Mouse (Mus musculus): Measurements from ENCODE around the gene Olfr1270. TPM values are rescaled to one million over a fixed set of nuclear protein-coding genes. Genes with fewer than 3 reads are reported as not detected.
"Not testable (repeated sequence)": the region's sequence is repeated elsewhere in the genome, so short reads cannot be mapped to it uniquely, and the experiment has no call there.

Olfr1270 gene
- not detected in 2 replicates for polyA plus RNA-seq (2015; fragmentation: Nextera tagmentation; extraction: Ambion mirVana)

- Histone ChIP-seq H3K4me1 (no peaks in the 10 kb centered on the region), H3K4me2 (no peak within 1 kb of the TSS), H3K27me3 (no peaks in the 10 kb centered on the region), H3K9ac (no peak within 1 kb of the TSS), H3K36me3 (no peaks in the 10 kb centered on the region), H3K27ac (no peak within 1 kb of the TSS), H3K4me3 (no peak within 1 kb of the TSS), H3K9me3 (no peaks in the 10 kb centered on the region)
- ATAC-seq (ENCODE audit: borderline replicate concordance, extremely low read depth, low FRiP score, low TSS enrichment) = no peak
- 66% methylated on average over 3 of the region's 3 CpGs for WGBS
Observed at GRCm38 (mm10) chr2:90152991-90153390, at the start of gene Olfr1270. Olfr1270 (minus strand) TSS chr2:90153091.

- not testable (repeated sequence) for H3K27me3 ChIP-seq; H3K4me1 ChIP-seq; H3K9me3 ChIP-seq; H3K4me3 ChIP-seq; ATAC-seq (ENCODE audit: borderline replicate concordance, extremely low read depth, low FRiP score, low TSS enrichment); H3K27ac ChIP-seq; H3K4me2 ChIP-seq; H3K9ac ChIP-seq; H3K36me3 ChIP-seq
- WGBS = no CpG with 5 or more reads among the region's 4 CpGs
Observed at GRCm38 (mm10) chr2:90199606-90200005, 46.7 kb upstream of the Olfr1270 start.

GRCm38 (mm10) chr2:90195285-90195684 lies 42.4 kb upstream of the Olfr1270 start:
- H3K27ac ChIP-seq; H3K9me3 ChIP-seq; H3K27me3 ChIP-seq; H3K4me2 ChIP-seq; H3K36me3 ChIP-seq; H3K4me3 ChIP-seq; ATAC-seq (ENCODE audit: borderline replicate concordance, extremely low read depth, low FRiP score, low TSS enrichment); H3K9ac ChIP-seq; H3K4me1 ChIP-seq: not testable (repeated sequence)
- WGBS = no CpG with 5 or more reads among the region's 6 CpGs

GRCm38 (mm10) chr2:90194750-90195149 lies 41.9 kb upstream of the Olfr1270 start:
- not testable (repeated sequence) for H3K27me3 ChIP-seq; ATAC-seq (ENCODE audit: borderline replicate concordance, extremely low read depth, low FRiP score, low TSS enrichment); H3K4me2 ChIP-seq; H3K4me1 ChIP-seq; H3K9me3 ChIP-seq; H3K9ac ChIP-seq; H3K36me3 ChIP-seq; H3K4me3 ChIP-seq; H3K27ac ChIP-seq
- WGBS = no CpG with 5 or more reads among the region's 3 CpGs

DNA sequence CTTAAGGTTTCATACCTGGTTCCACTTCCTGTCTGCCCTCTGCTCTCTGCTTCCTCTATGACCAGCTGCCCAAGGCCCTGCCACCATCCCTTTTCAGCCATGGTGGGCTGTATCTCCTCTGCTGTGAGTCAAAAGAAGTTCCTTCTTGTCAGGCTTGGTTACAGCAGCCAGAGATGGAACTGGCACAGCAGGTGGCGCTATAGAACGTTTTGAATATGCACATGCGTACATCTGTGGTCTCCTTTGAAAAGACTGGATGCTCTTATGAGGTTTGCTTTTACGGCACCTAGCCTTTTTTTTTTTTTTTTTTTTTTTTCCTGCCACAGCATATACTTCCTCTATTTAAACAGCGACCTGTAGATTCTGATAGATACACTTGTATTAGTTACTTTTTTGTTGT lies 34.2 kb upstream of the Olfr1270 start:
- H3K27ac ChIP-seq; H3K4me3 ChIP-seq; H3K9ac ChIP-seq; ATAC-seq (ENCODE audit: borderline replicate concordance, extremely low read depth, low FRiP score, low TSS enrichment); H3K4me2 ChIP-seq; H3K4me1 ChIP-seq; H3K9me3 ChIP-seq; H3K36me3 ChIP-seq; H3K27me3 ChIP-seq: not testable (repeated sequence)
- WGBS = no CpG with 5 or more reads among the region's 5 CpGs

DNA sequence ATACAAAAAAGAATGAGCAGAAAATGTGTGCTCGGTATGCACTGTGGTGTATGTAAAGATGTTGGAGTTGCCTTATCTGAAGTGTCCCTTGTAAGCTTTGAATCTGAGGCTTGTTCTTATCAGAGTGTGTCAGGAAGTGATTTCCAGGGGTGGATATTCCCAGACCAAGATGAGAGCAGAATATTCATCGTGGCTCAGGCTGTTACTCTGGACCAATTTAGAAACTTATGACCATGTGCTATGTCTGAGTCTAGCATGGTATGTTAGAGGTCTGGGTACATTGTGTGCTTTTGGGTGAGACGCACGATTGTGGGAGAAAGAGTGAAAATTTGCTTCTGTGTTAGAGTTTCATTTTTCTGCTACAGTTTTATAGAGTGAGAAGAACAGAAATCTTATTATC lies 33.2 kb upstream of the Olfr1270 start:
- H3K4me2 ChIP-seq; H3K27me3 ChIP-seq; H3K4me1 ChIP-seq; H3K9ac ChIP-seq; ATAC-seq (ENCODE audit: borderline replicate concordance, extremely low read depth, low FRiP score, low TSS enrichment); H3K9me3 ChIP-seq; H3K4me3 ChIP-seq; H3K36me3 ChIP-seq; H3K27ac ChIP-seq: not testable (repeated sequence)
- no CpG with 5 or more reads among the region's 4 CpGs for whole genome bisulfite sequencing

GRCm38 (mm10) chr2:90153916-90154315 lies 1.0 kb upstream of the Olfr1270 start:
- Histone ChIP-seq H3K4me1 (no peaks in the 10 kb centered on the region), H3K27ac (no peak overlapping the region), H3K9me3 (no peaks in the 10 kb centered on the region), H3K27me3 (no peaks in the 10 kb centered on the region), H3K36me3 (no peaks in the 10 kb centered on the region), H3K4me3 (no peak overlapping the region), H3K4me2 (no peak overlapping the region), H3K9ac (no peak overlapping the region)
- ATAC-seq (ENCODE audit: borderline replicate concordance, extremely low read depth, low FRiP score, low TSS enrichment) = no peak
- 82% methylated on average over 9 of the region's 9 CpGs for WGBS

DNA sequence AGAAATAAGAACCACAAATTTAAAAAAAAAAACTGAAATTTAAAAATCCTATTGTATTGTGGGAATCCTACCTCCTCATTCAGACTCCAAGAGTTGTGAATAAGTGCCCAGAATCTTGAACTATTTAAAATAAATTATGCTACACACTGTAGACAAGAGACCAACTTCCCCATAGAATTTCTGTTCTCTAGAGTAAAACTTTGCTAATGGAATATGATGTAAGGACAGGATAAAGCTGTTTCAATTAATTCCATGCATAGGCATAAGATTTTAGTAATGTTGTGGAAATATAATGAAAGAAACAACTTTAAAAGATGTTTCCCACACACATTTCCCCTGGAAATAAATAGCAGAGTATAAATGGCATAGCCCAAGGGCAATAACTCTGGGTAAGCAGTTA lies 10.7 kb downstream of the Olfr1270 start, which contains the start of gene Olfr32:
Gene Olfr32, minus strand, starts transcription at position 101 of the 400 bp plus-strand sequence.
- Histone ChIP-seq H3K27ac (no peak within 1 kb of the TSS), H3K27me3 (no peaks in the 10 kb centered on the region), H3K9ac (no peak within 1 kb of the TSS), H3K4me3 (no peak within 1 kb of the TSS), H3K36me3 (no peaks in the 10 kb centered on the region), H3K4me1 (no peaks in the 10 kb centered on the region), H3K9me3 (no peaks in the 10 kb centered on the region), H3K4me2 (no peak within 1 kb of the TSS)
- no peak for ATAC-seq (ENCODE audit: borderline replicate concordance, extremely low read depth, low FRiP score, low TSS enrichment)

DNA sequence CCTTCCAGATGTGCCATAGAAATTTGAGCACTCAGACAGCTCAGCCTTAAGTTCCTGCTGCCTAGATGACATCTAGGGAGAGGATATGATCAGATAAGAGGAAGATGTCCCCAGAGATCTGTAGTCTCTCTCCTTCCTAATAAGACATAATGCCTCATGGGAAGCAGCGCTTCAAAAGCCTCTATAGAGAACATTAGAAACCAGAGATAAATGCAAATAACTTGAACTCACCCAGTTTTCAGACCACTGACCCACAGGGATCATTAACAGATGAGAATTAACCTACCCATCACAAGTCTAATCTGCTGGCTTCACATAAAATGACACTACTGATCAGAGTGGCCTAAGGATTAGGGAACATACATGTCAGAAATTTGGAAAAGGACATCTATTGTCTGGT lies 31.6 kb downstream of the Olfr1270 start, which contains the start of gene Olfr1269:
Gene Olfr1269, minus strand, starts transcription at position 101 of the 400 bp plus-strand sequence.
- H3K27ac ChIP-seq = no peak within 1 kb of the TSS

More for the DNA sequence above, 31.6 kb downstream of the Olfr1270 start, which contains the start of gene Olfr1269:
- Histone ChIP-seq H3K27me3 (no peaks in the 10 kb centered on the region), H3K9ac (no peak within 1 kb of the TSS), H3K4me2 (no peak within 1 kb of the TSS), H3K4me1 (no peaks in the 10 kb centered on the region), H3K4me3 (no peak within 1 kb of the TSS), H3K36me3 (no peaks in the 10 kb centered on the region), H3K9me3 (no peaks in the 10 kb centered on the region)
- WGBS = 78% methylated on average over 1 of the region's 1 CpGs
- no peak for ATAC-seq (ENCODE audit: borderline replicate concordance, extremely low read depth, low FRiP score, low TSS enrichment)

Other genes with a start within 250 kb of the Olfr1270 start
- not detected in 2 replicates for gene Olfr1258, start 225.8 kb downstream of the Olfr1270 start, polyA plus RNA-seq (2015; fragmentation: Nextera tagmentation; extraction: Ambion mirVana)
- not detected in 2 replicates for gene Olfr1259, start 204.4 kb downstream of the Olfr1270 start, polyA plus RNA-seq (2015; fragmentation: Nextera tagmentation; extraction: Ambion mirVana)
- not detected in 2 replicates for gene Olfr1260, start 178.8 kb downstream of the Olfr1270 start, polyA plus RNA-seq (2015; fragmentation: Nextera tagmentation; extraction: Ambion mirVana)
- not detected in 2 replicates for gene Olfr1261, start 161.9 kb downstream of the Olfr1270 start, polyA plus RNA-seq (2015; fragmentation: Nextera tagmentation; extraction: Ambion mirVana)
- not detected in 2 replicates for gene Olfr1262, start 152.9 kb downstream of the Olfr1270 start, polyA plus RNA-seq (2015; fragmentation: Nextera tagmentation; extraction: Ambion mirVana)
- gene Olfr1263, start 141.0 kb downstream of the Olfr1270 start, polyA plus RNA-seq (2015; fragmentation: Nextera tagmentation; extraction: Ambion mirVana) = not detected in 2 replicates
- not detected in 2 replicates for gene Olfr1264, start 127.5 kb downstream of the Olfr1270 start, polyA plus RNA-seq (2015; fragmentation: Nextera tagmentation; extraction: Ambion mirVana)
- not detected in 2 replicates for gene Olfr1265, start 117.8 kb downstream of the Olfr1270 start, polyA plus RNA-seq (2015; fragmentation: Nextera tagmentation; extraction: Ambion mirVana)
- not detected in 2 replicates for gene Olfr140, start 89.5 kb downstream of the Olfr1270 start, polyA plus RNA-seq (2015; fragmentation: Nextera tagmentation; extraction: Ambion mirVana)
- not detected in 2 replicates for gene Olfr1269, start 31.7 kb downstream of the Olfr1270 start, polyA plus RNA-seq (2015; fragmentation: Nextera tagmentation; extraction: Ambion mirVana)
- gene Olfr32, start 10.8 kb downstream of the Olfr1270 start, polyA plus RNA-seq (2015; fragmentation: Nextera tagmentation; extraction: Ambion mirVana) = not detected in 2 replicates
- gene Olfr1506, start 71.4 kb upstream of the Olfr1270 start, polyA plus RNA-seq (2015; fragmentation: Nextera tagmentation; extraction: Ambion mirVana) = not detected in 2 replicates
- not detected in 2 replicates for gene Olfr142, start 104.5 kb upstream of the Olfr1270 start, polyA plus RNA-seq (2015; fragmentation: Nextera tagmentation; extraction: Ambion mirVana)
- gene Olfr1271, start 117.9 kb upstream of the Olfr1270 start, polyA plus RNA-seq (2015; fragmentation: Nextera tagmentation; extraction: Ambion mirVana) = not detected in 2 replicates
- gene Olfr1272, start 139.8 kb upstream of the Olfr1270 start, polyA plus RNA-seq (2015; fragmentation: Nextera tagmentation; extraction: Ambion mirVana) = not detected in 2 replicates
- gene Gm13769, start 169.1 kb upstream of the Olfr1270 start, polyA plus RNA-seq (2015; fragmentation: Nextera tagmentation; extraction: Ambion mirVana) = not detected in 2 replicates
- gene Olfr1274-ps, start 245.6 kb upstream of the Olfr1270 start, polyA plus RNA-seq (2015; fragmentation: Nextera tagmentation; extraction: Ambion mirVana) = not detected in 2 replicates

All from lung, embryonic 15.5 days (tissue).